Mouse (Mus musculus) retina, postnatal 7 days (tissue): ENCODE data around the gene Olfr159.

Source experiments
- DNase-seq: peaks from one replicate; pipeline ENCODE4 v3.0.0-alpha.2; 2012; ENCODE audit warnings: low read depth, low spot score

Olfr159 gene

DNA sequence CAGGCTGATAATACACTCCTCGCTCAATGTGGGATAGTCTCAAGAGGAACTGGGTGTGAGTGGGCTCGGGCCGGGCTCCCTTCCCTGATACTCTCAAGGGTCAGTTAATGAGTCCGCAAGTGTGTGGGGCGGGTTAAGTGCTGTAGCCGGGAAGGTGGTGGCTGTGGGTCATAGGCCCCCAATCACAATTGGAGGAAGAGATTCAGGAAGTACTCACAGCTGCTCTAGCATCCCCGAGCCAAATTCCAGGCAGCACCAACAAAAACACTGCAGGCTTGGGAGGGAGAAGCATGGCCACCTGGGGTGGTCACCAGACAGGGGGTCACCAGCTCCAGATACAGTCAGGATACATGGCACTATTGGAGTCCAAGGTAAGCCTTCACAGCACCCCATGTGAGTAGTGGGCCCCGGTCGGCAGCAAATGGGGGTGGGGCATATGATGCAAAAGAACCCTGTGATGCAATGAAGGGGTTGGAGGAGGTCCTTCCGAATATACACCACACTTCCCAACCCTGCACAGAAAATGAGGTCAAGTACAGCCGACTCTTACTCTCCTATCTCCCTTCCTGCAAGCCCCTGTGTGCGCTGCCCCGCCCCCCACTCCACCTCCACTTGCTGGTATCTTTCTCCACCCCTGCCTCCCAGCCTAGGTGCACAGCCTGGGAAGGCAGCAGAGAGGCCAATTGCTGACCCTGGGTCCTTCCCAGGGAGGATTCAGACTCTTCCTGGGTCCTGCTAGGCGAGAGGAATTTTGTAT, 40.8 kb downstream of the Olfr159 start, which contains the start of gene Spaar:
Spaar (plus strand) TSS at position 241 of the 757 bp plus-strand sequence.
- DNase-seq = no peak

DNA sequence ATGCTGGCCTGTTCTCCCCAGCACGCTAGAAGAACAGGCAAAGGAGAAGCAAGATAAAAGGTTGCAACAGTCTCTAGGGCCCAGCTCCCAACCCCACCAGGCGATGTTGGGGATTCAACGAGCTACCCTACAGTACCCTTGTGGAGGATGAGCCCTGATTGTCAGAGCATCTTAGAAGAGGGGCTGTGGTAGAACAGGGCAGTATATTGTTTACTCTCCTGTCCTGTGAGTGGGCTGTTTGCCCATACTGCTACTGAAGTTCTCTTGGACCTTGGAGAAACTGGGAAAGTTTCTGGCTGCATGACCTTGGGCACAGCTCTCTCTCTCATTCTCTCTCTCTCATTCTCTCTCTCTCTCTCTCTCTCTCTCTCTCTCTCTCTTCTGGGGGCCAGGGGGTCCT, 41.7 kb downstream of the Olfr159 start:
- no peak for DNase-seq

DNA sequence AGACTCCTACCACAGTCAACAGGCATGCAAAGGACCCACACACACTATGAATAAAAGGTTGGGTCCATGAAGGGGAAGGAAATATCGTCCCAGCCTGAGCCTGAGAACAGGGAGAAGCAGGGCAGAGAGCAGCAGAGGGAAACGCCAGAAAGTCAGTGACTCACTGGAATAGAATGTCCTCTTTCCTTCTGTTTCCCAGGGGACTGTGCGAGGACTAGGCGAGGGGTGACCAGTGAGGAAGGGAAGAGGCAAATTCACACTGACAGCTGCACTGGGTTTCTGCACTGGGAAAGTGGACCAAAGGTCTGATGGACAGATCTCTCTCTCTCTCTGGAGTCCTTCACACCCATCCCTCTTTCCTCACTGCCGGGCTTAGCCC, 42.2 kb downstream of the Olfr159 start:
- DNase-seq = no peak

DNA sequence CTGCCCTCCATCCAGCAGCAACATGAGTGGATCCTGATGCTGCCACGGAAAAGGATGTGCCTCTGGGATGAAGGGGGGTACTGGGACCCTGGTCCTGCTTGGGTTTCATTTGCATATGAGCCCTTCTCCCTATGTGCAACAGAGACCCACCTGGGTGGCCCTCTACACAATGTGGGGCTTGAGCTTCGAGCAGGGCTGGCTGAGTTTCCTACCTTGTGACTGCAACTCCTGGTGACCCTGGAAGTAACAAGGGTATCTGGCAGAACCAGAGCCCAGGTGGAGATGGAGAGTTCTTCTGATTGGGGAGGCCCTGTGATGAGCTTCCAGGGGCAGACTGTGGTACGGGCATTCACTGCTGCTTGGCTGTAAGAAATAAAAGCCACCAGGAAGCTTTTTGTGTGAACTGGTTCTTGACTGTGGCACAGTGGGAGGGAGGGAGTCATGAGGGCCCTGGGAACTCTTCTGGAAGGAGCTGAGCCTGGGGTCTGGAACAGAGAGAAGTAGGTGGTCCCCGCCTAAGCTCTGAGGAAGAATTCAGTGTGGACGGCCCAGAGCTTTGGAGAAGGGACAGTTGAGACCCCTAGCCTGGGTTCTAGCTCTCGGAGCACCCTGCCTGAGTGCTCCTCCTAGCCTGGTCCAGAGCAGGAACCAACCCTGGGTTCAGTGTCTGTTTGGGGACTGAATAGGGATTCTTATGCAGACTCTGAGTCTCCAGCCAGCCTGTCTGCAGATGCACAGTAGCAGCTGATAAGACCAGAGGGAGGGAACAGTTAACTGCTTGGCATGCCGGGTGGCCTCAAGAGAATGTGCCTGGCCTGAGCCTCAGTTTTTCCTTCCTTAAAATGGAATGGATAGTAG, 42.9 kb downstream of the Olfr159 start:
- no peak for DNase-seq

DNA sequence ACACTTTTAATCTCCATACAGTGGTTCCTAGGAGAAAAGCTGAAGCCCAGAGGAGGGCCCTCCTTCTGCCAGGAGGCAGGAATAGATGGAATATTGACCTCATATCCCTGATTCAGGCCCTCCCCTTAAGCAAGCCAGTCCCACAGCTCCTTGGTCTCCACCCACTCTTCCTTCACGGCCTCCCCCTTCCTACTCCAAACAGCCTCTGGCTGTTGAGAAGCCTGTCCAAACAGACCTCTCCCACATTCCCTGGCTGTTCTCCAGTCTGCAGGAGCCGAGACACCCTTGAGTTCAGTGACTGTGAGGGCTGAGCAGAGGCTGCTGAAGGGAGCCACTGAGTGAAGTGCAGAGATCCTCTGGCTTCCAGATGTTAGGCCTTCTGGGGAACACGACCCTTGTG, 43.8 kb downstream of the Olfr159 start, which contains the start of gene Hrct1:
Hrct1 (plus strand) TSS at position 194 of the 400 bp plus-strand sequence.
- no peak for DNase-seq

DNA sequence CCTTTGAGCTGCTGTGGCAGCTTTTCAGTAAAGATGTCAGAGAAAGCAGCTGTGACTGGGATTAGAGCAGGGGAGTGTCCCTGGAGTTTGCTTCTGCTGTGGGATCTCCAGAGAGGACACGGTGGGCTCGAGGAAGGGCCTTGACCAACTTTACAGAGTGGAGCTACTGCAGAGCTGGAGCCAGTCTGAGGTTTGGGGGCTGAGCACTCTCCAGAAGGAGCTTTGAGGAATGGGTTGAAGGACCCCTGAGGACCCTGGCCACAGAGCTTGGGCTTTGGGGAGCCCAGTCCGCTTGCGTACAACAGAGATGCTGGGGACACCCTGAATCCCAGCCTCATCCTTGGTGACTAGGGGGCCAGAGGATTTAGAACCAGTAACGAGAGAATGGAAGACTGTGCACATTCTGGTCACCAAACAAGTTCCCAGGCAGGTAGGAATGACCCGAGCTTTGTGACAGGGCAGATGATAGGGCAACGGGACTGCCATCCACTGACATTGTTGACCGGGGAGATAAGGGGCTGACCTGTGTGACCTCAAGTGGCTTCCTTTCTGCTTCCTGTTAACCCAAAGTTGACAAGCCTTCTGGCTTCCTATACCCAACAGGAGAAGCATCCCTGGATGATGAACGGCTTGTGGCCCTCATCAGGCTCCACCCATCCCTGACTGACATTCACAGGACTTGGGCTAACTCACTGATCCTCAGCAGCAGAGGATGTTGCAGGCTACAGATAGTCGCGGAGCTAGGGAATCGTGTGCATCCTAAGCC, 44.4 kb downstream of the Olfr159 start:
- DNase-seq = no peak

DNA sequence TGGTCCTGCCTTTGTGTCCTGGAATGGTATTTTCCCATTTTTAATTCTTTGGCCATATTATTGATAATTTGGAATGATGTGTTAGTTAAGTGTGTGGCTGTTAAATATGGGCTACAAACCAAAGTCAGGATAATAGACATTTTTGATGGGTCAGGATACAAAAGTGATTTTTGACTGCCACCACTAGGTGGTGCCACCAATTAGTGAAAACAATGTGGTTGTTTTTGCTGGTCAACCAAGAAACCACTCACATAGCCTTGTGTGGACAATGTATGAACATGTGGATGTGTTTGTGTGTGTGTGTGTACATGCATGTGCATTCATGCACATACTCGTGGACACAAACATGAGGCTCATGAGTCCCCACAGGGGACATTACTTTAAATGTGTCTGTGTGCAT, 46.0 kb downstream of the Olfr159 start:
- peak; percentile 31 for DNase-seq

DNA sequence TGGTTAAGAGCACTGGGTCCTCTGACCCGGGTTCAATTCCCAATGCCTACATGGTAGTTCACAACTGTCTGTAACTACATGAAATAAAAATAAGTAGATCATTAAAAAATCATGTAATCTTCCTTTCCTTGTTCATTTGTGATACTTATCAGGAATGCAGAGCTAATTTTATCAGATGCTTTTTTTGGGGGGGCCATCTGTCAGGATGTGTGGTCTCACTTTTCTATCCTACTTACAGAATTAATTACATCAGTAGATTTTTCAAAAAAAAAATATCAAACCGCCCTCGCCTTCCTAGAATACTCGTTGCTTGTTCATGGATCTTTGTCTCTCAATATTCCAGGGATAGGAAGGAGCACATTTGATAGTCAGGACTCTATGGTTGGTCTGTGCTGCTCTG, 48.6 kb downstream of the Olfr159 start:
- DNase-seq = no peak

DNA sequence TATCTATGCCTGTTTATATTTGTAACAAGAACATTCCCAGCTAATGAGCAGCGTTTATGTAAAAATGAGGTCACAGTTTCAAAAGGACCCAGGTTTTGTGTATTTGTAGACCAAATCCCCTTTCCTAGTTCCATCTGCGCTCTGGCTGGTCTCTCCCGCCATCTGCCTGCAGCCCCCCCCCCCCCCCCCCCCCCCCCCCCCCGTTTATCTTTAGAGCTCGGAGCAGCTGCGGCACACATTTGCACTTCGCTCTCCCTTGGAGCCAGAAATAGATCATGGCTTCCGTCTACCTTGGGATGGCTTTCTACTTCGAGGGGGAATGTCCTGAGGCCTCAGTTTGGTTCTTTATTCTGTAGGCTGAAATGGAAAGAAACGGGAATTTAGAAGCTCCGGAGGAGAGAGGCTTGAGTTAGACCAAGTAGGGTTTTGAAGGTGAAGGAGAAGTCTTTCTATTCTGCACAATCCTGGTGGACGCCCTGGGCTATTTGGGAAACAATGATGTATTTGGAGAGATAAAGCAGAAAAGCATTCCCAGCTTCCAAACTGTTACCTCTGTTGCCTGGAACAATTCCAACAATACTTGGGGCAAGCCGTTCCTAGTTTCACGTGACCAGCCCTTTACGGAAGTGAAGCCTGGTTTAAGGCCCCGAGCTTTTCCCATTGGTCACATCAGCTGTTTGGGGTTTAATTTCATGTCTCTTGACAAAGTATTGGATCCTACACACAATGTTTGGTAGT, 50.1 kb downstream of the Olfr159 start:
- peak; percentile 25 for DNase-seq
